Mouse (Mus musculus) midbrain, embryonic 12.5 days (tissue): ENCODE measurements around the gene Plk1. TPM values are rescaled to one million over a fixed set of nuclear protein-coding genes. Genes with fewer than 3 reads are reported as not detected.

ENCODE experiments used
- ATAC-seq: fragments of 200-750 bp; cut with Nextera tagmentation; 2 replicates; pipeline ENCODE4 v1.8.0; 2017; ENCODE audit warnings: low read depth, moderate TSS enrichment, moderate library complexity; ENCODE audit not compliant: low FRiP score
- H3K27ac ChIP-seq: fragments of 300-500 bp; sonication (generic); replicated peaks from 2 replicates; pipeline ENCODE4 v1.5.1; 2016; ENCODE audit warnings: mild to moderate bottlenecking
- H3K27me3 ChIP-seq: fragments of 300-500 bp; sonication (generic); 2 replicates; pipeline ENCODE4 v1.6.1; 2016; ENCODE audit warnings: mild to moderate bottlenecking
- H3K36me3 ChIP-seq: fragments of 300-500 bp; sonication (generic); 2 replicates; pipeline ENCODE4 v1.6.1; 2016
- H3K4me1 ChIP-seq: fragments of 300-500 bp; sonication (generic); 2 replicates; pipeline ENCODE4 v1.6.1; 2016
- H3K4me2 ChIP-seq: fragments of 300-500 bp; sonication (generic); replicated peaks from 2 replicates; pipeline ENCODE4 v1.6.1; 2016; ENCODE audit warnings: mild to moderate bottlenecking, moderate library complexity
- H3K4me3 ChIP-seq: fragments of 300-500 bp; sonication (generic); 2 replicates; pipeline ENCODE4 v1.5.1; 2016; ENCODE audit warnings: mild to moderate bottlenecking
- H3K9ac ChIP-seq: fragments of 300-500 bp; sonication (generic); replicated peaks from 2 replicates; pipeline ENCODE4 v1.6.1; 2016; ENCODE audit warnings: mild to moderate bottlenecking, moderate library complexity
- H3K9me3 ChIP-seq: fragments of 300-500 bp; sonication (generic); 2 replicates; pipeline ENCODE4 v1.6.1; 2016; ENCODE audit warnings: mild to moderate bottlenecking
- WGBS: fragments of 180-500 bp; shearing (Covaris S2); methylation state at CpG from one replicate; pipeline ENCODE4 v1.1.7; 2016; 5-methylcytosine and 5-hydroxymethylcytosine counted together
- polyA plus RNA-seq: library from polyadenylated mRNA; unstranded; fragments of >200 nt; fragmentation: Nextera tagmentation; extraction: Ambion mirVana; gene quantifications from 2 replicates; pipeline ENCODE4 v1.2.1, GENCODE M21; 2016

Plk1 gene
- polyA plus RNA-seq, 1 experiment from 2014 or later = 133 TPM

GRCm38 (mm10) chr7:122158488-122158887, 751 bp upstream of the Plk1 start:
- Histone ChIP-seq H3K9me3 (no peaks in the 10 kb centered on the region), H3K4me3 (peak overlapping the region; percentile 71), H3K36me3 (peaks cover 24% of the 10 kb centered on the region), H3K4me1 (peaks cover 45% of the 10 kb centered on the region), H3K4me2 (peak overlapping the region; percentile 90), H3K9ac (peak overlapping the region; percentile 74), H3K27me3 (no peaks in the 10 kb centered on the region), H3K27ac (peak overlapping the region; percentile 86)
- peak; percentile 25; the same call in 1 of the 2 replicates for ATAC-seq
- WGBS = 6% methylated on average over 13 of the region's 13 CpGs

GRCm38 (mm10) chr7:122160037-122160436, 798 bp downstream of the Plk1 start:
- Histone ChIP-seq H3K27me3 (no peaks in the 10 kb centered on the region), H3K4me1 (peaks cover 45% of the 10 kb centered on the region), H3K36me3 (peaks cover 38% of the 10 kb centered on the region), H3K9me3 (no peaks in the 10 kb centered on the region), H3K4me2 (peak overlapping the region; percentile 90), H3K27ac (peak overlapping the region; percentile 39; the same call in 1 of the 2 replicates), H3K4me3 (peak overlapping the region; percentile 71), H3K9ac (peak overlapping the region; percentile 74)
- no peak for ATAC-seq
- 1% methylated on average over 12 of the region's 12 CpGs for WGBS

- no peak overlapping the region for H3K9ac ChIP-seq
- no peak overlapping the region for H3K4me3 ChIP-seq
- no peak for ATAC-seq
- peaks cover 74% of the 10 kb centered on the region for H3K36me3 ChIP-seq
- H3K9me3 ChIP-seq = no peaks in the 10 kb centered on the region
- no peaks in the 10 kb centered on the region for H3K27me3 ChIP-seq
- 87% methylated on average over 8 of the region's 8 CpGs for WGBS
- H3K27ac ChIP-seq = no peak overlapping the region
- H3K4me2 ChIP-seq = no peak overlapping the region
- peaks cover 29% of the 10 kb centered on the region for H3K4me1 ChIP-seq
Observed at GRCm38 (mm10) chr7:122163766-122164165, 4.5 kb downstream of the Plk1 start.

GRCm38 (mm10) chr7:122167203-122167602, 8.0 kb downstream of the Plk1 start:
- 94% methylated on average over 7 of the region's 7 CpGs for WGBS
- Histone ChIP-seq H3K9ac (no peak overlapping the region), H3K27me3 (no peaks in the 10 kb centered on the region), H3K27ac (no peak overlapping the region), H3K4me1 (peaks cover 3% of the 10 kb centered on the region; the same call in 1 of the 2 replicates), H3K4me2 (no peak overlapping the region), H3K9me3 (no peaks in the 10 kb centered on the region), H3K36me3 (peaks cover 82% of the 10 kb centered on the region), H3K4me3 (no peak overlapping the region)
- ATAC-seq = no peak

- no peak overlapping the region for H3K4me3 ChIP-seq
- H3K27ac ChIP-seq = no peak overlapping the region
- H3K9me3 ChIP-seq = no peaks in the 10 kb centered on the region
- WGBS = 78% methylated on average over 6 of the region's 6 CpGs
- H3K4me2 ChIP-seq = no peak overlapping the region
- no peaks in the 10 kb centered on the region for H3K4me1 ChIP-seq
- peaks cover 50% of the 10 kb centered on the region for H3K36me3 ChIP-seq
- no peaks in the 10 kb centered on the region for H3K27me3 ChIP-seq
- H3K9ac ChIP-seq = no peak overlapping the region
- no peak for ATAC-seq
Observed at GRCm38 (mm10) chr7:122170705-122171104, 11.5 kb downstream of the Plk1 start.

- peaks cover 41% of the 10 kb centered on the region for H3K36me3 ChIP-seq
- 80% methylated on average over 10 of the region's 10 CpGs for WGBS
Observed at GRCm38 (mm10) chr7:122171613-122172012, 12.4 kb downstream of the Plk1 start.

GRCm38 (mm10) chr7:122180720-122181119, 21.5 kb downstream of the Plk1 start:
- 91% methylated on average over 7 of the region's 7 CpGs for WGBS
- Histone ChIP-seq H3K27ac (no peak overlapping the region), H3K9ac (no peak overlapping the region), H3K27me3 (no peaks in the 10 kb centered on the region), H3K4me2 (no peak overlapping the region), H3K9me3 (no peaks in the 10 kb centered on the region), H3K4me3 (no peak overlapping the region), H3K4me1 (no peaks in the 10 kb centered on the region), H3K36me3 (no peaks in the 10 kb centered on the region)
- ATAC-seq = no peak

More at GRCm38 (mm10) chr7:122171613-122172012, 12.4 kb downstream of the Plk1 start:
- H3K4me1 ChIP-seq = no peaks in the 10 kb centered on the region
- no peaks in the 10 kb centered on the region for H3K9me3 ChIP-seq
- no peak overlapping the region for H3K9ac ChIP-seq
- no peak for ATAC-seq
- H3K27ac ChIP-seq = no peak overlapping the region
- H3K27me3 ChIP-seq = no peaks in the 10 kb centered on the region
- no peak overlapping the region for H3K4me2 ChIP-seq
- H3K4me3 ChIP-seq = no peak overlapping the region

GRCm38 (mm10) chr7:122184569-122184968, 25.3 kb downstream of the Plk1 start:
- WGBS = 73% methylated on average over 5 of the region's 5 CpGs
- no peaks in the 10 kb centered on the region for H3K9me3 ChIP-seq
- ATAC-seq = no peak
- no peaks in the 10 kb centered on the region for H3K4me1 ChIP-seq
- no peak overlapping the region for H3K9ac ChIP-seq
- no peak overlapping the region for H3K4me3 ChIP-seq
- H3K27me3 ChIP-seq = no peaks in the 10 kb centered on the region
- no peak overlapping the region for H3K4me2 ChIP-seq
- no peaks in the 10 kb centered on the region for H3K36me3 ChIP-seq
- no peak overlapping the region for H3K27ac ChIP-seq

GRCm38 (mm10) chr7:122186043-122186442, 26.8 kb downstream of the Plk1 start, which contains the start of gene Ern2:
Ern2 (minus strand) TSS chr7:122186207.
- H3K36me3 ChIP-seq = no peaks in the 10 kb centered on the region
- H3K4me1 ChIP-seq = no peaks in the 10 kb centered on the region
- no peaks in the 10 kb centered on the region for H3K9me3 ChIP-seq
- H3K9ac ChIP-seq = no peak within 1 kb of the TSS
- no peaks in the 10 kb centered on the region for H3K27me3 ChIP-seq
- H3K27ac ChIP-seq = no peak within 1 kb of the TSS
- H3K4me2 ChIP-seq = peak within 1 kb of the TSS; percentile 13; the same call in 1 of the 2 replicates
- H3K4me3 ChIP-seq = no peak within 1 kb of the TSS
- WGBS = 39% methylated on average over 8 of the region's 17 CpGs
- ATAC-seq = no peak

- H3K4me1 ChIP-seq = no peaks in the 10 kb centered on the region
- no peak overlapping the region for H3K4me3 ChIP-seq
- no peaks in the 10 kb centered on the region for H3K27me3 ChIP-seq
- H3K9me3 ChIP-seq = no peaks in the 10 kb centered on the region
- no peak for ATAC-seq
- no peak overlapping the region for H3K4me2 ChIP-seq
- no peak overlapping the region for H3K27ac ChIP-seq
- no peak overlapping the region for H3K9ac ChIP-seq
- no peaks in the 10 kb centered on the region for H3K36me3 ChIP-seq
- WGBS = 30% methylated on average over 7 of the region's 7 CpGs
Observed at GRCm38 (mm10) chr7:122189484-122189883, 30.2 kb downstream of the Plk1 start.

GRCm38 (mm10) chr7:122191097-122191496, 31.9 kb downstream of the Plk1 start:
- Histone ChIP-seq H3K4me1 (no peaks in the 10 kb centered on the region), H3K4me3 (no peak overlapping the region), H3K36me3 (no peaks in the 10 kb centered on the region), H3K27me3 (no peaks in the 10 kb centered on the region), H3K27ac (no peak overlapping the region), H3K4me2 (no peak overlapping the region), H3K9ac (no peak overlapping the region), H3K9me3 (no peaks in the 10 kb centered on the region)
- no peak for ATAC-seq
- WGBS = 66% methylated on average over 10 of the region's 10 CpGs

GRCm38 (mm10) chr7:122193919-122194318, 34.7 kb downstream of the Plk1 start:
- Histone ChIP-seq H3K9me3 (no peaks in the 10 kb centered on the region), H3K27me3 (no peaks in the 10 kb centered on the region), H3K9ac (no peak overlapping the region), H3K4me1 (no peaks in the 10 kb centered on the region), H3K4me2 (no peak overlapping the region), H3K27ac (no peak overlapping the region), H3K4me3 (no peak overlapping the region), H3K36me3 (no peaks in the 10 kb centered on the region)
- ATAC-seq = no peak

- WGBS = 88% methylated on average over 9 of the region's 9 CpGs
- Histone ChIP-seq H3K4me2 (no peak overlapping the region), H3K9ac (no peak overlapping the region), H3K4me1 (no peaks in the 10 kb centered on the region), H3K9me3 (no peaks in the 10 kb centered on the region), H3K27ac (no peak overlapping the region), H3K4me3 (no peak overlapping the region), H3K27me3 (no peaks in the 10 kb centered on the region), H3K36me3 (no peaks in the 10 kb centered on the region)
- ATAC-seq = no peak
Observed at GRCm38 (mm10) chr7:122196771-122197170, 37.5 kb downstream of the Plk1 start.
